Mouse (Mus musculus): ENCODE results near the gene Grm7.

- TF ChIP-seq CTCF (IDR thresholded peaks at IDR 0.05; ENCODE audit: borderline replicate concordance, control insufficient read depth, extremely low read depth, insufficient read depth, low read length, poor library complexity) (no peak), POLR2A (IDR thresholded peaks at IDR 0.05; ENCODE audit: control insufficient read depth, extremely low read depth, insufficient read depth, low read length, poor library complexity) (no peak)
Observed at GRCm38 (mm10) chr6:111039099-111039498, 393.7 kb downstream of the Grm7 start.
